Mouse (Mus musculus) urinary bladder, adult 2 months (tissue): ENCODE results near the gene Siah1a. TPM values are rescaled to one million over a fixed set of nuclear protein-coding genes. Genes with fewer than 3 reads are reported as not detected.

Experiments used
- DNase-seq: peaks from one replicate; pipeline ENCODE4 v3.0.0; 2022; ENCODE audit warnings: low spot score
- polyA plus RNA-seq: library from polyadenylated mRNA; depleted of rRNA; stranded (reverse); fragments of >200 nt; gene quantifications from 2 replicates; pipeline ENCODE4 v1.2.3, GENCODE M21; 2012; rRNA removed

Siah1a gene
- 28.9 and 30.7 TPM in 2 replicates for polyA plus RNA-seq

DNA sequence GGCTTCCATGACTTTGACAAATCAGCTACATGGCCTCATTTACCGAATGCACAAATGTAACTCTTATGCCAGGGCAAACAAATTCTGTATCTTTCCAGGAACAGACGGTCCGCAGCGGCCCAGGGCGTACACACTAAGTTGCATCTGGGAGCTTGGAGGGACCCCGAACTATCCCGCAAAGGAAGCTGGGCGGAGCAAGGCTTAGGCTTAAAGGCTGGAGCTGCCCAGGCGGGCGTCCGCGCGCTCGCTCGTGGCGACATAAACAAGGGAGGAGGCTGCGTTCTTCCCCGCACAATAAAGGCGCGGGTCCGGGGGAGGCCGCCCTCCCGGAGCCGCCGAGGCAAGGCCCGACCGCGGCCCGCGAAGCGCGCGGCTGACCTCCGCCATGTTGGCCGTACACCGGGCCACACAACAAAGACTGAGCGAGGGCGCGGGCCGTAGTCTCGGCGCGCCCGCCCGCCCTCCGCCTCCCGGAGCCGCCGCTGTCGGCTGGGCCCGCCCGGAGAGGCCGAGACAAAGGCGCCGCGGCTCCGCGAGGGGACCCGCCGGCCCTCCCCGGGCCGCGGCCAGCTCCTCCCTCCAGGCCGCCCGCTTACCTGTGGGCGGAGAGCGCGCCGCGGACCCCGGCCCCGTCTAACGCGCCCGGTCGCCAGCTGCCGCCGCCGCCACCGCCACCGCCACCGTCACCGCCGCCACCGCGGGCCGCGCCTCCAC, at the start of gene Siah1a, which contains the start of gene Gm10638:
Gene Siah1a, minus strand, starts transcription at position 714 of the 714 bp plus-strand sequence.
Gene Gm10638, plus strand, starts transcription at position 479 of the 714 bp plus-strand sequence.
- DNase-seq, result peak; percentile 80

DNA sequence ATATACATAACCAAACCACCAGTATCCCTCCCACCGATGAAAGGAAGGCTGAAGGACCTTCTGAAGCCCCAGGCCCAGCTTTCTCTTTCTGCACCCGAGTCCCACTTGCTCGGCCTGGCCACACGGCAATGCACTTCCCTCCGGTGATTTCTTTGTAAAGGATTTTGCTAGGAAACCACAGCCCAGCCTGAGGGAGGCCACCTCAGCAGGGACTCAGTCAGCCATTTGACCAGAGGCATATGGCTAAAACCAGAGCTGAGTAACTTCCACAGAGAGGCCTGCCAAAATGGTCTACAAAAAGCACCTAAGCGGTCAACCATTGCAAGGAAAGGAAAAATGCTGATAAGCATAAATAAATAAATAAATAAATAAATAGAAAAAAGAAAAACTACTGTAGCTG, 49.0 kb upstream of the Siah1a start:
- no peak for DNase-seq

DNA sequence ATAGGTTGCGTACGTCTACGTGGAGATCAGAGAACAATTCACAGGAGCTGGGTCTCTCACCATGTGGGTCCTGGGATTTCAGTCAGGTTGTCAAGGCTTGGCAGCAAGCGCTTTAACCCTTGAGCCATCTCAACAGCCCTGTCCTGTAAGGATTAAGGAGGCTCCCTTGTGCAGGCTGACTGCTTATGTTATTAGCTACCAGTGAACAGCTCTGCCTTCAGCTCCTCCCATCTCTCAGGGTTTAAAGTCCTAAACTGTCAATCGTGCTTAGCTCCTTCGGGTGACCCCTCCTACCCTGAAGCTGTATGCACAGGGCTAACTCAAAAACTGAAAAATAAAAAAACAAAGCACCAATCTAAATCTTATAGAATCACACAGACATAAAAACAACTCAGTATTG, 45.8 kb upstream of the Siah1a start:
- no peak for DNase-seq

DNA sequence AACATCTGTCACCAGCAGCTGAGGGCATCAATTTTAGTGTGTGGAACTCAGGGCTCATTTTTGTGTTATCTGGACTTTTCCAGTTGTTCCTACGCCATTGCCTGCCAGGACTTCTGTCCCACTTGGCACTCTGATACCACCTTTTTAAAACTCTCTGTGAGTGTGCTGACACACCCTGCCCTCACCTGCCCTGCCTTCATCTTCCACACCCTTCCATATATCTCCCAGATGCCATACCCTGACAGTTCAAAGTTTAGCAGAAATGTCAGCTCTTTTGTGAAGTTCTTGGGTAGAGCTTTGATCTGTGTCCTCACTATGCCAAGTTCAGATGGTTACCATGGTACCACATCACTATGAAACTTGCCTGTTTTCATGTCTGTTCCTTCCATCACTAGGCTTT, 43.8 kb upstream of the Siah1a start:
- DNase-seq, result no peak

DNA sequence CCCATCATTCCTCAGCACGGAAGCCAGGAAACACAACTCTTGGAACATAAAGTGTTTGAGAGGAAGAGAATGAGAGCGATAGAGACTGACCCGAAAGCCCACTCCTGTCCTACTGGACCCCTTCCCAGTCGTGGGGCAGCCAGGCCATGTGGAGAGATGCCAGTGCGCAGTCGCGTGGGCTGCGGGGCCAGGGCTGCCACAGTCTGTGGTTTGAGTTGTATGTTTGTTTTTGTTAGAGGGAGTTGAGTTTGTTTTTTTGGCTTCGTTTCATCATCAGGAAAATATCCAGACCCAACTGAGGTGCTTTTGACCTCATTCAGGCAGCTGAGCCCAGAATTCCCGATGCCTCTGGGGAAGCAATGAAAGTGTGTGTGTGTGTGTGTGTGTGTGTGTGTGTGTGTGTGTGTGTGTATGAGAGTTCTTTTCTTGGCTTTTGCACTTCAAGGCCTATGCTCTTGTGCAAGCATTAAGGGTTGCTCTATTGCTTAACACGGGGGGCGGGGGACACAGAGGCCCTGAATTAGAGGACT, 42.2 kb upstream of the Siah1a start:
- no peak for DNase-seq

DNA sequence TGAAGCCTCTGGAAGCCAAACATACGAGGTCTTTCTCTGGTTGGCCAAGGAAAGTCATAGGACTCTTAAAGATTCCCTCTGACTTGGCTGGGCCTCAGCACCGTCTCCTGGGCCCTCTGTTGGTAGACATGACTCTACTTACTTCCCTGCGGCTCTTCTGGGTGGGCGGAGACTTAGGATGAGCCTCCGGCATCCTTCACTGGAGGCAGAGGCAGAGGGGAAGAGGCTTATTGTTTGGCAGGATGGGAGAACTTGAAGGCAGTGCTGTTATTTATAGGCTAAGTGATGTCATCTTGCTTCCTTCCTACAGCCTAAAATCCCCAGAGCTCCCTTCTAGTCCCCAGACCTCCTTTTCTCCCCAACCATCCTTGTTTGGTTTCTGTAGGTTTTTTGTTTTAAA, 40.8 kb upstream of the Siah1a start:
- no peak for DNase-seq

DNA sequence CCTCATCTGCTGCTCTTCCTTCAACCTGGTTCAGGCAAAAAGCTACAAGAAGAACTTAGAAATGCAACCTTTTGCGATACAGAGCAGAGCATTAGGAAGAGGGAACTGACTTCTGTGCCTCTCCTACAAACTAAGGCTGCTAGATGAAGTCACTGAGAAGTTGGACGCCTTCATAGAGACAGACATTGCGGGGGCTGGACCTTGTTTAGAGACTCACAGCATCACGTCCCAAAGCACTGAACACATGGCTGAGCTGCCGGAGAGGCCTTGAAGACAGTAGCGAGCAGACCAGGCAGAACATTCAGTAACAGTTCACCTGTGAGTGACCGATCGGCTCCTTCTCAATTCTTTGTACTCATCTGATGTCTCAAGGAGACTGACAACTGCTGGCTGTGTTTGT, 35.4 kb upstream of the Siah1a start:
- no peak for DNase-seq

DNA sequence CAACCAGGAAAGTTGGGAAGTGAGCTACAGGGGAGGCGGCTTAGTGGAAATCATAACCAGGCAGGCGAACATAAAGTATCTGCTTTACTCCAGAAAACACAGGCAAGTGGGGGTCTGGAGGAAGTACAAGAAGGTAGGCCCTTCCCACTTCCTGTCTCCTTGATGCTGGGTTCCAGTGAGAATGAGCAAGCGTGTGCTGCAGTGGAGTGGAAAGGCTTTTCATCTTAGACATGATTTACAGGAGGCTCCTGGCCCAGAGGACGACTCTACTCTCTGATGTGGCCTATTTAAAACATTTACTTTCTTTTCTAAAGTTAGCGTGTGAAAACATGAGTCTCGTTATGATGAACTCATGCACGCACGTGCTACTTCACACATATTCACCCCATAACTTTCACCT, 33.5 kb upstream of the Siah1a start:
- no peak for DNase-seq

DNA sequence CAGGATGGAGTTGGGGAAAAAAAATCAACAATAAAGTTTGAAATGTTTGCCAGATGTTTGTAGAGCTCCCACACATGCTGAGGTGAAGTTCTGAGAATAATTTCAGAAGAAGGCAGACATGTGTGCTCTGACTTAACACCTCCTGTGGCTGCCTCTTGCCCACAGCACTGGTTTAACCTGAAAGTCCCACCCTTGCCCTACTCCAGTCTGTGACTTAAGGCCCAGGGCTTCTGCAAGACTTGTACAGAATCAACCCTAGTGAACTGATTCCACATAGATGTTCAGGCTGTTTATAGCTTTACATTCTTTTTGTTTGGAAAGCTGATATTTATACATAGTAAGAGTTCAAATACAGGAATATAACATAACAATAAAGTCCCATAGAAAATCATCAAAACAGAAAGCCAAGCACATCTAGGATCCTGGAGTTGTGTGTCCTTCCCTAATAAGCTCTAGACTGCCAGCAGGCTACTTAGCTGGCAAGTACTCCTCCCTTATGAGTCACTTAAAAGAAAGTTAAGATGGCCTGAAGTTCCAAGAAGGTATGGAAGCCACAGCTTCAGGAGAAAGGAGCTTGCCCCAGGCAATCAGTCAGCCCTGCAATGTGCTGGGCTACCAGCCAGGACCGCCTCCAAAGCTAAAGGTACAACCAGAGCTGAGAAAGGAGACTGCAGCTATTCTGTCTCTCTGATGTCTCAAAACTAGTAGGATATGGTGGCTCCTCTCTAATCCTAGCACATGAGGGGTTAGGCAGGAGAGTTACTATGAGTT, 24.4 kb upstream of the Siah1a start:
- DNase-seq, result no peak

DNA sequence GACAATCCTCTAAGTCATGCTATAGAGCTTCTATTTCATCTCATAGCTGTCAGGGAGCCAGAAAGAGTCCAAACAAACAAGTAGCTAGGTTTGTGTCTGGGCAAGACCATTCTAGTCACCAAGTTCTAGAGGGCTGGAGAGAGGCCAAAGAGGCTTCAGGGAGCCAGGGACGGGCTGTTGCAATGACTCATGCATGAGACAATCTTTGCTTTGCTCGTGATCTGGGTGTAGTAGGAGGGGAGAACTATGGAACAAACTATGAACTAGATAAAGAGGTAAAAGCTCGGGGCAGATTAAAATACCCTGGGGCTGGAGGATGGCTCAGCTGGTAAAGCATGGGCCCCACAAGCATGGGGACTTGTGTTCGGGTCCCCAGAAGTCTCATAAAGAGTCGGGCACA, 22.8 kb upstream of the Siah1a start:
- DNase-seq, result no peak

DNA sequence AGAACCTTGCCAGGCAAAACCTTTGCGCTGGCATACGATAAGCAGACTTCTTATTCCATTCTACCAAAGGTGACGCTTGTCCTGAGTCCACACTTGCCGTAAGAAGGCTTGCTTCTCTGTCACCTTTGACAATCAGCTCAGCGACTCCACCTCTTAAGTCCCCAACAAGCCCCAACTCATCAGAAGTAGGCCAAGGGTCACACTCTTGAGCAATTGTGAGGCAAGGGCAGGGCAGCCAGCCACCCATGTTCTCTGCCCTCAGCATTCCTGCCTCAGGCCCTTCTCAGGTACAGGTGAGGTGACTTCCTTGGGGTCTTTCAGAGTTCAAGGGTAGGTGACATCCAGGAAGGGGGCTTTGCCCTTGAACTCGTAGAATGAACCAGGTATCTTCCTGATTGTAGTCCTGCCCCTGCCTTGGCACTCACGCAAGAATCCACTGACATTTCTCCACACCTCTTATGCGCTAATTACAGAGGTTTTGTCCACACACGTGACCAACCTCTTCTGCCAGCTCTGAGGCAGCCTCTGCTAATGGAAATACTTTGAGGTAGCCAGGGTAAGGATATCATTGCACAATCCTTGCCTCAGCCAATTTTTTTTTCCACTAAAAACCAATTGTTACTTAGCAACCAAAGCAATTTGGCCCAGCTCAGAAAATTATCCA, 20.9 kb upstream of the Siah1a start:
- no peak for DNase-seq

DNA sequence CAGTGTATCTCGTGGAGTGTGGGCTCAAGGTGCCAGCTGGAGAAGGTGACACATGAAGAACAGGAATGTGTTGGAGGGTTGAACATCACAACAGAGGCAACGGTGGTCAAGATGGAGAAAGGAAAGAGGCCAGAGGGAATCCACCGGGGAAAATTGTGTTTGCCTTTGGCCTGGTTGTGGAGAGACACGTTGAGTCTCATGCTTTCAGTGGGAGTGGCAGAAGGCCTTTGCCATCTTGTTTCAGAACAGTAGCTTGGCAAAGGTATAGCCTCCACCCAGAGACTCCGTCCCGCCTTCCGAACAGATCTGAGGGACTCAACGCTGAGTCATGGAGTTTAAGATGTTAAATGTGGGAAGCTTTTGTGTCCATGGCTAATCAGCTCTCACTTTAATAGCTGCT, 19.9 kb upstream of the Siah1a start:
- DNase-seq, result no peak

DNA sequence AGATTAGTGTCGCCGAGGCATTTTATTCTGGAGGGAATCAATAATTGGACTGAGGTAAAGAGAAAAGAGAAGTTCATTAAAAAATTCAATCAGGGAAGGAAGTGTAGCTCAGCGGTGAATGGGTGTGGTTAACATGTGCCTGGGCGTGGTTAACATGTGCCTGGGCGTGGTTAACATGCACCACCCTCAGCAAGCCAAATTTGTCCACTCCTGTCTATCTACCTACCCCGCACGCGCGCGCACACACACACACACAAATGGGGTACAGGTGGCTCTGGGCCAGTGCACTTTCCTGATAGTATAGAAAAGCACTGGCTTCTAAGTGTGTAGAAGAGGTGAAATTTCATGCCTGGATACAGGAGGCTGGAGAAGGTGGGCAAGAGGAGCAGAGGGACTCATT, 19.4 kb upstream of the Siah1a start:
- no peak for DNase-seq

DNA sequence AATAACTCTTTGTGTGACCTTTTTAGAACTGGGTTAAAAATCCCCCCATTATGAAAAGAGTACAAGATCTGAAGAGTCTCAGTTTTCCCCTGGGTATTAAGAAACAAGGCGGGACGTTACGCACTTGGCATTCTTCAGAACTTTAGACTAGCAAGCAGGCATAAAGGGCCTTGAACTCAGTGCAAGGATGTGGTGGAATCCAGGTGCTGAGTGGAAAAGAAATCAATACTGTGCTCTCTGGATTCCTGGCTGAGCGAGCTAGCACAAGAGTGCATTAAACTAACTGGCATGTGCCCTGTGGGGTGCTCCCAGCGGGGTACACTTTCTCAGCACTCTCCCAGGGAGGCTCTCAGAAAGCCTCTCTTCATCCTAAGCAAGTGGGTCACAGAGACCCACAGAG, 17.1 kb upstream of the Siah1a start:
- no peak for DNase-seq

DNA sequence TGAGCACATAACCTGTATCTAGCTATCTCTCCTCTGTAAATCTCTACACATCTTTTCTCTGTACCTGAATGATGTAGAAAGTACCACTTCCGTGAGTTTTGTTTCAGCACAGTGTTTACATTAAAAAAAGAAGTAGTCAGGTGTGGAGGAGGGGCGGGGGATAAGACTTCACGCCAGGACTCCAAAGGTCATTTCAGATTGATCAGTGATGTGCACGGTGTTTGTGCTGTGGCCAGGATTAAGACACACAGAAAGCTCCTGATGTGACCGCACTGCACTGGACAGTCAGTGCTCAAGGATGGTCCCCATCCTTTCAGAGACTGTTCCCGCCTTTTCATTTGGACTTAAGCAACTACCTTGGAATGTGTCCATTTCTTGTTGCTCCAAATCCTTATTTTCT, 15.0 kb upstream of the Siah1a start:
- DNase-seq, result no peak

DNA sequence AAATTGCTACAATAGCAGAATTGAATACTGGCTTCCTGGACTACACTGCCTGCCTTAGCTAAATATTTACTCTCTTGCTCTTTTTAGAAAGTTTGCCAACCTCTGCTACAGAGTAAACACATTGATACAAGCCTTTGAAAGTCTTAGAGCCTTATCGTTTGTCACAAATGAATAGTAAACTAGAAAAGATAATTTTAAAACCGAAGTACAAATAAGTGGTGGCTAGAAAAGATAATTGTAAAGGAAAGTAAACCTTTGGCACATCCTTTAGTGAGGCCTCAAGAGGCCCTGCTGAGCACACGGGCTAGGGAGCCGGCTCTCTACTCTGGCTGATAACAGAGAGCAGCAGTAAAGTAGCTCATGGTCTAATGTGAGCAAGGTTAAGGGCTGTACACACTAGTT, 13.4 kb upstream of the Siah1a start:
- DNase-seq, result no peak

DNA sequence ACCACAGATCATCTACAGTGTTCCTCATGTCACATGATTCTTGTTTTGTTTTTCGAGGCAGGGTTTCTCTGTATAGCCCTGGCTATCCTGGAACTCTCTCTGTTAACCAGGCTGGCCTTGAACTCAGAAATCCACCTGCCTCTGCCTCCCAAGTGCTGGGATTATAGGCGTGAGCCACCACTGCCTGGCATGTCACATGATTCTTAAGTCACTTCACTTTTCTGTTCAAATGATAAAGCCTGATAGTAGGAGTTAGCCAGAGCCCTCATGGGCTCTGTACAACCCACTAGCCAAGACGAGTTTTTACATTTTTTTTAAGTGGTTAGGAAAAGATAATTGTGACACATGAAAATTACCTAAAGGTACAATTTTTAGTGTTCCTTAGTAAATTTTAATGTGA, 12.9 kb upstream of the Siah1a start:
- DNase-seq, result no peak

DNA sequence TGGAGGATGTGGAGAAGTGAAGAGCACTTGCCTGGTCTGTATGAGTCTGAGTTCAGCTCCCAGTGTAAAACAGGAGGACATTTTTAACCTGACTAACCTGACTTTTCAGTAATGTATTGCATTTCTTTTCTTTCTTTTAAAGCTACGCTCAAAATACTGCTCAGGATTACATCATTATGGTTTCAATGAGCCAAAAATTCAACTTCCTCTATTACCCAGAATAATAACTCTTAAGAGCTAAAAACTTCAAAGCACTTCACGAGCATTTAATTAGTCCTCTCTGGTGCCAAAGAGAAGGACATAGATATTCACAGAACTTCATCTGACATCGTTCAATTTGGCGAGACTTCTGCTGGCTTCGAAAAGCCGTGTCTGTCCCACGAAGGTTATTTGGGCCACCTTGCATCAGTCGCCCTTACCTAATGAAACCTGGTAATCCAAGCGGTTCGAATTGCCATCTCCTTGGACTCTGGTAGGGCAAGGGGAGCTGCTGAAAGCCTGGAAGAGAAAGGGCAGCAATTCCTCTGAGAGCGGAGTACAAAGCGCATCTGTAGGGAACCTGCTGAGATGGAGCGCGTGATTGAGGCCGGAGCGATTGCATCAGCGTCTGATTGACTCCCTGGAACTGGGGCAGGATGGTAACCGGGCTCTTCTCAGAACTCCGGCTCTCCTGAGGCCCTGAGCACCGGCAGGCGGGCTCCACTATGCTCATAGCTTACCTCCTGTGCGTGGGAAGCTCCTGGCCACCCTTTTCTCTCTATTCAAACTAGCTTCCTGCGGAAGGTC, 11.4 kb upstream of the Siah1a start:
- DNase-seq, result no peak

DNA sequence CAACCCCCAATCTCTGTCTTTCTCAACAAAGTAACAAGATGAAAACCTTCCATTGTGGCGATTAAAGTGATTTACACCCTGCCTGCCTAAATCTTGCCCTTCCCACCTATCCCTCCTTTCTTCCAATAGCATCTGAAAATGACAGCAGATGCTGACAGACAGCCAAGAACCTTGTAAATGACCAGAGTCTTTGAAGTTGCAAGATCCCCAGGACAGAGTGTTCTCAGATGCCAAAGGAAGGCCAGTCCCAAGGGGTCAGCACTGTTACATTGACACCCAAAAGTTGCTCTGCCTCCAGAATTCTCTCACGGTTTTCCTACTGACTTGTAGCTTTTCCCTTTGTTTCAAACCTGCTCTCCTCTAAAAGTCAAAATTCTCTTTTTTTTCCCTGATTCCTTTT, 4.1 kb upstream of the Siah1a start:
- DNase-seq, result no peak

DNA sequence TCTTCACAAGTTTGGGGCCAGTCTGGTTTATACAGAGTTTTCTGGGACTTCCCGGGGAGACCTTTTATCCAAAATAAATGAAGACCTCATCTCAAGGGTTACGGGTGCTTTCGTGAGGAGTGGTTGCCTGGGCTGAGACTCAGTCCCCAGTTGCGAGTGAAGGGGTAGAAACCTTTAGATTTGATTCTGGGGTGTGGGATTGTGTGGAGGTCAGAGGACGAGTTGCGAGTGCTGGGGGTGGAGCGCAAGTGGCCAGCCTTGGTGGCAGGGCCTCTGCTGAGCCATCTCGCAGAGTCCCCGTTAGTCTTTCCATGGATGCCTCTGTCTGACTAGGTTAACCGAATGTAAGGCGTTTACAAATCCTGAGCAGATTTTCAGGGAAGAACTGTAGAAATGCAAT, 777 bp upstream of the Siah1a start:
- no peak for DNase-seq

DNA sequence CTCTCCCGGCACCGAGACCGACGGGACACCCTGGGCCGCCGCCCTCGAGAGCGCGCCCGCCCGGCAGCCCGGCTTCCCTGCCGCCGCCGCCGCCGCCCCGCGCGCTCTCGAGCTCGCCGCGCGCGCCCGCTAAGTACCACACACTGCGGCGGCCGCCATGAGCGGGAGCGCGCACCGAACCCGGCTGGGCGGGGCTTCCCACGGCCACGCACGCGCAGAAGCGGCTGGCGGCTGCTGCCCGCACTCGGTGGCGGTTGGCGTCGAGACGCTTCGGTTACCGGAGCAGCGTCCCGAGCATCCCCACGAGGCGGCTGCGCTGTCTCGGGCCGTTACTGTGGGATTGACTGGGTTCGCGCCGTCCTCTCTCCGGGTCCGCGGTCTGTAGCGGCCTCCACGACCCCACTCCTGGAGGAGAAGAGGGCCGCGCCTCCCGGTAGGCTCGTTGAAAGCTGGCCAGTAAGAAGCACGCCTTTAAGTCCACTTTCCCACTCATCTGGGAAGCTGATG, 254 bp upstream of the Siah1a start:
- DNase-seq, result peak; percentile 98
